Mouse (Mus musculus) cerebellum, adult 2 months (tissue): Measurements from ENCODE around the gene Nat8f1.
"Not testable (repeated sequence)": the region's sequence is repeated elsewhere in the genome, so short reads cannot be mapped to it uniquely, and the experiment has no call there.

ENCODE experiments used
- CTCF ChIP-seq: fragments of 200-500 bp; IDR thresholded peaks from 2 replicates; pipeline ENCODE4 v1.5.1; 2011; ENCODE audit warnings: low read depth, mild to moderate bottlenecking, control low read depth, low read length, moderate library complexity, borderline replicate concordance; ENCODE audit not compliant: insufficient read depth
- POLR2A ChIP-seq: fragments of 200-500 bp; IDR thresholded peaks from 2 replicates; pipeline ENCODE4 v1.6.1; 2011; ENCODE audit warnings: low read length, control low read depth, borderline replicate concordance; ENCODE audit not compliant: insufficient read depth

DNA sequence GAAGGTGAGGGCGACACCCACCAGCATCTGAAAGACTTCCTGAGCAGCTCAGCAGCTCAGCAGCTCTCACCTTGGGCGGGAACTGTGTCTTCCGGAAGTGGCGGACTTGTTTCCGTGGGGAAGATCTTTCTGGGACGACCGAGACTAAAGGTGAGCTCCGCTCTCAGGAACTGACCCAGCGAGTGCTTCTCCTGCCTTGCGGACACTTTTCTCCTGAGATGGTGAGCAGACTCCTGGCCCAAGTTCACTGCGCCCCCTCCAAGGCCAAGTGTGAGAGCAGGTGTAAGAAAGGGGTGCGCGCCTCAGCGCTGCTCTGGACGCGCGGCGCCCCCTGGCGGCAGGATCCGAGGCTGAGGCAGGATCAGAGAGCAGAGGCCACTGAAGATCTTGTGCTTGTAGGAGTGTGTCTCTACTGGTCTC lies 10.8 kb downstream of the Nat8f1 start, which contains the start of gene Nat8f4:
- not testable (repeated sequence) for TF ChIP-seq POLR2A
- peak; percentile 74 for TF ChIP-seq CTCF
